Mouse (Mus musculus) heart, embryonic 13.5 days (tissue): Measurements from ENCODE around the gene 1700017B05Rik. TPM values are rescaled to one million over a fixed set of nuclear protein-coding genes. Genes with fewer than 3 reads are reported as not detected.

Source experiments
- ATAC-seq: fragments of 200-750 bp; cut with Nextera tagmentation; 2 replicates; pipeline ENCODE4 v1.8.0; 2017; ENCODE audit warnings: moderate TSS enrichment; ENCODE audit not compliant: insufficient number of reproducible peaks, low FRiP score, low TSS enrichment; ENCODE audit errors: extremely low read depth
- H3K27ac ChIP-seq: fragments of 300-500 bp; sonication (generic); replicated peaks from 2 replicates; pipeline ENCODE4 v1.5.1; 2015; ENCODE audit warnings: moderate library complexity, mild to moderate bottlenecking, inconsistent platforms
- H3K27me3 ChIP-seq: fragments of 300-500 bp; sonication (generic); replicated peaks from 2 replicates; pipeline ENCODE4 v1.6.1; 2015; ENCODE audit warnings: mild to moderate bottlenecking, inconsistent platforms
- H3K36me3 ChIP-seq: fragments of 300-500 bp; sonication (generic); 2 replicates; pipeline ENCODE4 v1.6.1; 2015; ENCODE audit warnings: mild to moderate bottlenecking, inconsistent platforms
- H3K4me1 ChIP-seq: fragments of 300-500 bp; sonication (generic); 2 replicates; pipeline ENCODE4 v1.6.1; 2015; ENCODE audit warnings: inconsistent platforms
- H3K4me2 ChIP-seq: fragments of 300-500 bp; sonication (generic); 2 replicates; pipeline ENCODE4 v1.6.1; 2015; ENCODE audit warnings: inconsistent platforms, mild to moderate bottlenecking, moderate library complexity
- H3K4me3 ChIP-seq: fragments of 300-500 bp; sonication (generic); 2 replicates; pipeline ENCODE4 v1.5.1; 2015; ENCODE audit warnings: moderate library complexity, mild to moderate bottlenecking, inconsistent platforms
- H3K9ac ChIP-seq: fragments of 300-500 bp; sonication (generic); 2 replicates; pipeline ENCODE4 v1.6.1; 2015; ENCODE audit warnings: inconsistent platforms, mild to moderate bottlenecking, moderate library complexity
- H3K9me3 ChIP-seq: fragments of 300-500 bp; sonication (generic); 2 replicates; pipeline ENCODE4 v1.6.1; 2016; ENCODE audit warnings: inconsistent platforms
- WGBS: fragments of 180-500 bp; shearing (Covaris S2); methylation state at CpG from one replicate; pipeline ENCODE4 v1.1.7; 2015; ENCODE audit warnings: mixed read lengths; 5-methylcytosine and 5-hydroxymethylcytosine counted together
- polyA plus RNA-seq: library from polyadenylated mRNA; unstranded; fragments of >200 nt; fragmentation: Nextera tagmentation; extraction: Ambion mirVana; gene quantifications from 2 replicates; pipeline ENCODE4 v1.2.1, GENCODE M21; 2015

1700017B05Rik gene
- polyA plus RNA-seq, 1 experiment from 2014 or later, result 16.9 TPM

- no peak overlapping the region for H3K4me2 ChIP-seq
- H3K4me1 ChIP-seq, result peaks cover 20% of the 10 kb centered on the region
- peaks cover 13% of the 10 kb centered on the region for H3K27me3 ChIP-seq
- H3K9me3 ChIP-seq, result no peaks in the 10 kb centered on the region
- no peak for ATAC-seq
- H3K27ac ChIP-seq, result no peak overlapping the region
- WGBS, result 35% methylated on average over 7 of the region's 7 CpGs
- no peaks in the 10 kb centered on the region for H3K36me3 ChIP-seq
- no peak overlapping the region for H3K4me3 ChIP-seq
- H3K9ac ChIP-seq, result no peak overlapping the region
Observed at GRCm38 (mm10) chr9:57244106-57244685, 18.2 kb downstream of the 1700017B05Rik start.

- H3K4me3 ChIP-seq, result no peak overlapping the region
- H3K9me3 ChIP-seq, result no peaks in the 10 kb centered on the region
- no peak overlapping the region for H3K4me2 ChIP-seq
- WGBS, result 39% methylated on average over 5 of the region's 5 CpGs
- no peak overlapping the region for H3K9ac ChIP-seq
- ATAC-seq, result no peak
- H3K27me3 ChIP-seq, result peaks cover 14% of the 10 kb centered on the region
- no peak overlapping the region for H3K27ac ChIP-seq
- peaks cover 13% of the 10 kb centered on the region for H3K4me1 ChIP-seq
- H3K36me3 ChIP-seq, result no peaks in the 10 kb centered on the region
Observed at GRCm38 (mm10) chr9:57242916-57243315, 19.5 kb downstream of the 1700017B05Rik start.

GRCm38 (mm10) chr9:57241111-57241510 is 21.3 kb downstream of the 1700017B05Rik start:
- Histone ChIP-seq H3K27ac (no peak overlapping the region), H3K9me3 (no peaks in the 10 kb centered on the region), H3K4me2 (no peak overlapping the region), H3K9ac (no peak overlapping the region), H3K4me3 (no peak overlapping the region), H3K27me3 (peaks cover 16% of the 10 kb centered on the region), H3K4me1 (no peaks in the 10 kb centered on the region), H3K36me3 (no peaks in the 10 kb centered on the region)
- ATAC-seq, result no peak
- 61% methylated on average over 5 of the region's 5 CpGs for WGBS

- ATAC-seq, result no peak
- H3K9ac ChIP-seq, result no peak overlapping the region
- H3K9me3 ChIP-seq, result no peaks in the 10 kb centered on the region
- H3K27me3 ChIP-seq, result peaks cover 16% of the 10 kb centered on the region
- H3K36me3 ChIP-seq, result no peaks in the 10 kb centered on the region
- H3K4me2 ChIP-seq, result no peak overlapping the region
- 76% methylated on average over 2 of the region's 2 CpGs for WGBS
- H3K27ac ChIP-seq, result no peak overlapping the region
- no peak overlapping the region for H3K4me3 ChIP-seq
- 0 out of 2 replicates have a peak, but pooled peaks cover 2% of the 10 kb centered on the region for H3K4me1 ChIP-seq
Observed at GRCm38 (mm10) chr9:57238220-57238619, 24.2 kb downstream of the 1700017B05Rik start.

- no peak overlapping the region for H3K4me3 ChIP-seq
- 0 out of 2 replicates have a peak, but pooled peaks cover 3% of the 10 kb centered on the region for H3K4me1 ChIP-seq
- H3K9ac ChIP-seq, result no peak overlapping the region
- no peak for ATAC-seq
- no peak overlapping the region for H3K27ac ChIP-seq
- H3K27me3 ChIP-seq, result peaks cover 16% of the 10 kb centered on the region
- no peaks in the 10 kb centered on the region for H3K9me3 ChIP-seq
- H3K36me3 ChIP-seq, result no peaks in the 10 kb centered on the region
- 71% methylated on average over 5 of the region's 5 CpGs for WGBS
- H3K4me2 ChIP-seq, result no peak overlapping the region
Observed at GRCm38 (mm10) chr9:57237705-57238104, 24.7 kb downstream of the 1700017B05Rik start.

- H3K9me3 ChIP-seq, result no peaks in the 10 kb centered on the region
- H3K27ac ChIP-seq, result no peak within 1 kb of the TSS
- ATAC-seq, result no peak
- 75% methylated on average over 2 of the region's 2 CpGs for WGBS
- no peak within 1 kb of the TSS for H3K4me2 ChIP-seq
- no peak within 1 kb of the TSS for H3K9ac ChIP-seq
- H3K27me3 ChIP-seq, result peaks cover 10% of the 10 kb centered on the region; the same call in 1 of the 2 replicates
- H3K36me3 ChIP-seq, result no peaks in the 10 kb centered on the region
- H3K4me3 ChIP-seq, result no peak within 1 kb of the TSS
- H3K4me1 ChIP-seq, result 0 out of 2 replicates have a peak, but pooled peaks cover 3% of the 10 kb centered on the region
Observed at GRCm38 (mm10) chr9:57236256-57236655, 26.2 kb downstream of the 1700017B05Rik start, which contains the start of gene Trcg1. Gene Trcg1, plus strand, starts transcription at chr9:57236556.

GRCm38 (mm10) chr9:57233767-57234166 is 28.6 kb downstream of the 1700017B05Rik start:
- 71% methylated on average over 3 of the region's 3 CpGs for WGBS

GRCm38 (mm10) chr9:57233142-57233541 is 29.3 kb downstream of the 1700017B05Rik start:
- no peaks in the 10 kb centered on the region for H3K9me3 ChIP-seq
- no peak overlapping the region for H3K4me2 ChIP-seq
- H3K9ac ChIP-seq, result no peak overlapping the region
- H3K4me3 ChIP-seq, result no peak overlapping the region
- WGBS, result 28% methylated on average over 6 of the region's 6 CpGs
- H3K27ac ChIP-seq, result no peak overlapping the region
- peaks cover 7% of the 10 kb centered on the region for H3K27me3 ChIP-seq
- ATAC-seq, result no peak
- H3K4me1 ChIP-seq, result peaks cover 11% of the 10 kb centered on the region
- H3K36me3 ChIP-seq, result no peaks in the 10 kb centered on the region

More at GRCm38 (mm10) chr9:57233767-57234166, 28.6 kb downstream of the 1700017B05Rik start:
- Histone ChIP-seq H3K4me1 (peaks cover 11% of the 10 kb centered on the region), H3K9ac (no peak overlapping the region), H3K4me2 (no peak overlapping the region), H3K36me3 (no peaks in the 10 kb centered on the region), H3K9me3 (no peaks in the 10 kb centered on the region), H3K27me3 (0 out of 2 replicates have a peak, but pooled peaks cover 3% of the 10 kb centered on the region), H3K4me3 (no peak overlapping the region), H3K27ac (no peak overlapping the region)
- no peak for ATAC-seq

GRCm38 (mm10) chr9:57232341-57232940 is 30.0 kb downstream of the 1700017B05Rik start:
- no peak overlapping the region for H3K4me2 ChIP-seq
- H3K9ac ChIP-seq, result no peak overlapping the region
- H3K4me1 ChIP-seq, result peaks cover 11% of the 10 kb centered on the region
- 76% methylated on average over 5 of the region's 5 CpGs for WGBS
- H3K4me3 ChIP-seq, result no peak overlapping the region
- peaks cover 11% of the 10 kb centered on the region for H3K27me3 ChIP-seq
- ATAC-seq, result no peak
- no peaks in the 10 kb centered on the region for H3K9me3 ChIP-seq
- H3K36me3 ChIP-seq, result no peaks in the 10 kb centered on the region
- no peak overlapping the region for H3K27ac ChIP-seq

GRCm38 (mm10) chr9:57231536-57232255 is 30.7 kb downstream of the 1700017B05Rik start:
- Histone ChIP-seq H3K4me1 (peaks cover 11% of the 10 kb centered on the region), H3K27ac (no peak overlapping the region), H3K36me3 (no peaks in the 10 kb centered on the region), H3K4me2 (no peak overlapping the region), H3K4me3 (no peak overlapping the region), H3K27me3 (peaks cover 14% of the 10 kb centered on the region), H3K9me3 (no peaks in the 10 kb centered on the region), H3K9ac (no peak overlapping the region)
- no peak for ATAC-seq
- WGBS, result 71% methylated on average over 8 of the region's 8 CpGs

GRCm38 (mm10) chr9:57230146-57230783 is 32.1 kb downstream of the 1700017B05Rik start:
- Histone ChIP-seq H3K27me3 (peaks cover 14% of the 10 kb centered on the region), H3K27ac (no peak overlapping the region), H3K9ac (no peak overlapping the region), H3K4me2 (no peak overlapping the region), H3K9me3 (no peaks in the 10 kb centered on the region), H3K36me3 (no peaks in the 10 kb centered on the region), H3K4me1 (peaks cover 17% of the 10 kb centered on the region), H3K4me3 (no peak overlapping the region)
- ATAC-seq, result no peak
- 52% methylated on average over 9 of the region's 9 CpGs for WGBS
